Mouse (Mus musculus): Measurements from ENCODE around the gene Anxa4.
A peak's percentile ranks its signal among the peaks of the same experiment; 100 is the strongest.

The Anxa4 gene

GRCm38 (mm10) chr6:86793021-86793815, at the start of gene Anxa4:
Anxa4 (minus strand) TSS chr6:86793584.
- DNase-seq (ENCODE audit: low spot score in 2 of 2) = no peak

GRCm38 (mm10) chr6:86841949-86842348, 48.6 kb upstream of the Anxa4 start:
- DNase-seq (ENCODE audit: low spot score in 2 of 2) = no peak

- no peak for DNase-seq (ENCODE audit: low spot score in 2 of 2)
Observed at GRCm38 (mm10) chr6:86839089-86839488, 45.7 kb upstream of the Anxa4 start.

- DNase-seq (ENCODE audit: low spot score in 2 of 2) = no peak
Observed at GRCm38 (mm10) chr6:86832802-86833502, 39.6 kb upstream of the Anxa4 start.

- DNase-seq (ENCODE audit: low spot score in 2 of 2) = no peak
Observed at GRCm38 (mm10) chr6:86830738-86831500, 37.5 kb upstream of the Anxa4 start.

GRCm38 (mm10) chr6:86829768-86830167, 36.4 kb upstream of the Anxa4 start:
- no peak for DNase-seq (ENCODE audit: low spot score in 2 of 2)

GRCm38 (mm10) chr6:86827432-86827831, 34.0 kb upstream of the Anxa4 start:
- DNase-seq (ENCODE audit: low spot score in 2 of 2) = no peak

- DNase-seq (ENCODE audit: low spot score in 2 of 2) = no peak
Observed at GRCm38 (mm10) chr6:86824401-86824800, 31.0 kb upstream of the Anxa4 start.

GRCm38 (mm10) chr6:86823824-86824223, 30.4 kb upstream of the Anxa4 start:
- DNase-seq (ENCODE audit: low spot score in 2 of 2) = no peak

- DNase-seq (ENCODE audit: low spot score in 2 of 2) = no peak
Observed at GRCm38 (mm10) chr6:86823051-86823431, 29.7 kb upstream of the Anxa4 start.

GRCm38 (mm10) chr6:86822285-86823050, 29.1 kb upstream of the Anxa4 start:
- DNase-seq (ENCODE audit: low spot score in 2 of 2) = peak; percentile 62 to 70

- no peak for DNase-seq (ENCODE audit: low spot score in 2 of 2)
Observed at GRCm38 (mm10) chr6:86820690-86821089, 27.3 kb upstream of the Anxa4 start.

- no peak for DNase-seq (ENCODE audit: low spot score in 2 of 2)
Observed at GRCm38 (mm10) chr6:86819926-86820325, 26.5 kb upstream of the Anxa4 start.

- no peak for DNase-seq (ENCODE audit: low spot score in 2 of 2)
Observed at GRCm38 (mm10) chr6:86818914-86819313, 25.5 kb upstream of the Anxa4 start.

- no peak for DNase-seq (ENCODE audit: low spot score in 2 of 2)
Observed at GRCm38 (mm10) chr6:86816586-86816985, 23.2 kb upstream of the Anxa4 start.

- no peak for DNase-seq (ENCODE audit: low spot score in 2 of 2)
Observed at GRCm38 (mm10) chr6:86815436-86815835, 22.1 kb upstream of the Anxa4 start.

GRCm38 (mm10) chr6:86814926-86815325, 21.5 kb upstream of the Anxa4 start:
- DNase-seq (ENCODE audit: low spot score in 2 of 2) = no peak

GRCm38 (mm10) chr6:86813341-86813740, 20.0 kb upstream of the Anxa4 start:
- peak in 1 of 2 experiments; percentile 33 for DNase-seq (ENCODE audit: low spot score in 2 of 2)

- no peak for DNase-seq (ENCODE audit: low spot score in 2 of 2)
Observed at GRCm38 (mm10) chr6:86812919-86813318, 19.5 kb upstream of the Anxa4 start.

- DNase-seq (ENCODE audit: low spot score in 2 of 2) = peak; percentile 49 to 78
Observed at GRCm38 (mm10) chr6:86806455-86807086, 13.2 kb upstream of the Anxa4 start.

- DNase-seq (ENCODE audit: low spot score in 2 of 2) = no peak
Observed at GRCm38 (mm10) chr6:86804646-86805045, 11.3 kb upstream of the Anxa4 start.

All from frontal cortex, postnatal 25 days (tissue).